Mouse (Mus musculus) liver, postnatal 0 days (tissue): Measurements from ENCODE around the gene 1700088E04Rik.

Experiments
- CTCF ChIP-seq: sonication (generic); IDR thresholded peaks from 2 replicates; pipeline ENCODE4 v1.5.1; 2016; ENCODE audit warnings: antibody characterized with exemption, low read depth
- EP300 ChIP-seq: IDR thresholded peaks from 2 replicates; pipeline ENCODE4 v1.6.1; 2016; ENCODE audit warnings: antibody characterized with exemption, low read depth, mild to moderate bottlenecking

- TF ChIP-seq EP300 = no peak
- TF ChIP-seq CTCF = peak; percentile 29
Observed at GRCm38 (mm10) chr15:79162822-79163221, 21.8 kb upstream of the 1700088E04Rik start.
